Mouse (Mus musculus): ENCODE measurements around the gene Trak1. TPM values are rescaled to one million over a fixed set of nuclear protein-coding genes. Genes with fewer than 3 reads are reported as not detected.
"Not testable (repeated sequence)": the region's sequence is repeated elsewhere in the genome, so short reads cannot be mapped to it uniquely, and the experiment has no call there.

Trak1 gene
- polyA plus RNA-seq, 1 experiment from 2014 or later, result 12.2 TPM

DNA sequence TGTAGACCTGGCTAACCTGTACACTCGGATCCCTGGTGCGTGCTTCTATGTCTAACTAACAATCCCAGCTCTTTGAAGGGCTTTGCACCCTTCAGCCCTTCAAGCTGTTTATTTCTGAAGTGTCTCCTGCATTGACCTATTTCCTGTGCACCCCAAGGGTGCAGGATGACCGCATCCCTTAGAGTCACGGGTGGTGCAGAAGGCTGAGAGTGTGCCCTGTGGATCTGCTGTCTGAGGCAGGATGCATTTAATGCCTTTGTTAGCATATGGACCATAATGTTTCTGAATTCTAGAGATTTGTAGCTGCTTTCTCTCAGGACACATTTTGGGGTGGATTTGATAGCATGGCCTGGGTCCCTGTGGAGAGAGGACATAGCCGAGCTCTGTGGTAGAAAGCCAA lies 129.6 kb downstream of the Trak1 start:
- no peaks in the 10 kb centered on the region for H3K27me3 ChIP-seq (ENCODE audit: low read depth, poor library complexity, severe bottlenecking)
- no peak for DNase-seq (ENCODE audit: low spot score)
- H3K4me3 ChIP-seq, result no peak overlapping the region
- peaks cover 7% of the 10 kb centered on the region; the same call in 1 of the 2 replicates for H3K4me1 ChIP-seq
- WGBS, result 94% methylated on average over 5 of the region's 5 CpGs
- no peaks in the 10 kb centered on the region for H3K36me3 ChIP-seq
- H3K27ac ChIP-seq, result no peak overlapping the region
- no peaks in the 10 kb centered on the region for H3K9me3 ChIP-seq (replicated peaks)

DNA sequence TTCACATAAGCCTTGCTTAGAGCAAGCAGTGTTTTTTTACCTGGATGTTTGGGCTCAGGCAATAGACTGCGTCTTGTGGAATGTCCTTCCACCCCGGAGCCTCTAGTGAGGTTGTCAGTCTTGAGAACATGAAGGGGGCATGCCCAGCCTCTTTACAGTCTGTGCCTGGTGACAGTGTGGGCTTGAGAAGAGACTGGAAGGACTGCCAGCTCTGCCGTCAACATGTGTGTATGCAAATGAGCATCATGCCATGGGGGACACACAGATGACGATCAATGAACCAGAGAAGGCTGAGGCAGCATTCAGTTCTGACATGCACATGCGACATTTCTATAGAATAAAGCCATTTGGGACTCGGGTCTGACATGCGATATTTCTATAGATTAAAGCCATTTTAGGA lies 132.3 kb downstream of the Trak1 start:
- whole genome bisulfite sequencing, result 91% methylated on average over 7 of the region's 7 CpGs
- Histone ChIP-seq H3K27ac (no peak overlapping the region), H3K4me3 (no peak overlapping the region), H3K27me3 (ENCODE audit: low read depth, poor library complexity, severe bottlenecking) (no peaks in the 10 kb centered on the region), H3K36me3 (no peaks in the 10 kb centered on the region), H3K9me3 (replicated peaks) (no peaks in the 10 kb centered on the region), H3K4me1 (peaks cover 7% of the 10 kb centered on the region; the same call in 1 of the 2 replicates)
- DNase-seq (ENCODE audit: low spot score), result no peak

DNA sequence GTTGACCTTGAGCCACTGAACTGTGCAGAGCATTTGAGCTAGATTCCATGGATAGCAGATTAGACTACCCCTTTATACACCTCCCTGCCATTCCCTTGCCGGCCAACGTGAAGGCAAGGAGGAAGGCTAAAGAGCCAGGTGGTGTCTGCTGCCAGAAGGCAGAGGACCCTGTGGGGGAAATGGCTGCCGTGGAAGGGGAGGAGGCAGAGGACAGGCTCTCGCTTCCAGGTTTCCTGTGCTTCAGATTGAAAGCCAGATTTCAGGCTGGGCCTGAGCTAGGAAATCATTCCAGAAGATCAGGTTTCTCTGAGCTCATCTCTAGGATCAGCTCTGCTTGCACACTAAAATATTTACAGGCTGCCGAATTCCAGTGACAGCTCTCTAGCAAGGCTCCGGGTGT lies 133.1 kb downstream of the Trak1 start:
- peaks cover 7% of the 10 kb centered on the region; the same call in 1 of the 2 replicates for H3K4me1 ChIP-seq
- 69% methylated on average over 6 of the region's 6 CpGs for WGBS
- H3K36me3 ChIP-seq, result no peaks in the 10 kb centered on the region
- H3K27me3 ChIP-seq (ENCODE audit: low read depth, poor library complexity, severe bottlenecking), result no peaks in the 10 kb centered on the region
- H3K4me3 ChIP-seq, result no peak overlapping the region
- H3K9me3 ChIP-seq (replicated peaks), result no peaks in the 10 kb centered on the region
- H3K27ac ChIP-seq, result no peak overlapping the region
- no peak for DNase-seq (ENCODE audit: low spot score)

DNA sequence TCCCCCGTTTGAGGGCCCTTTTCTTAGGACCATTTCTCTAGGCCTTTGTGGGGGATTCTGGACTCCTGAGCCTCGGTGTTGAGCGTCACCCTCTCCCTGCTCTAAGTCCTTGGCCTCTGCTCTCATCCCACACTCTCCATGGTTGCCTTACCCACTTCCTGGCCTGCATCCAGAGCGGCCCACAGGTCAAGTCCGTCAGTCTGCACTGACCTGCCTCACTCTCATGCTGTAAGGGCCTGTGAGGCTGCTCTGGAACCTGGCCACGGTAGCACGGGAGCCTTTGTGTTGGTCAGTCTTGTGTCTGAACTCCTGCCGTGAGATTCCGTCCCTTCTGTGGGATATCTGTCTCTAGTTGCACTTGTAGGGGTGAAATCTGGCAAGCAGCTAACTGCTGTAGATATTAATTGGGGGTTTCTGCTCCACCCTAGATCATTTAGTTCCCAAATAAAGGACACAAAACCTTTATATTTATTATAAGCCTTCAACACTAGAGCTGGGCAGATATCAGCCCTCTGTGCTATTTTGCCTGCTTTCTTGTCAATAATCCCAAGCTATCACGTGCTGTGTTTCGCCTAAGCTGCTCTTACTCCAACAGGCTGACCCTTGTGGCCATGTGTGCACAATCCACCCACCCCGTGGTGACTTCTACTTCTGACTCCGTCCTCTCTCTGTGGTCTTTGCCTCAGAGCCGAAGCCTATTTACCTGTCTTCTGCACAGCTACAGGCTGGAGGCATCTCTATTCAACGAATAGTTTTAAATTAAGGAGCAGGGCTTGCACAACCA lies 136.6 kb downstream of the Trak1 start:
- WGBS, result 89% methylated on average over 15 of the region's 15 CpGs
- Histone ChIP-seq H3K4me3 (no peak overlapping the region), H3K27me3 (ENCODE audit: low read depth, poor library complexity, severe bottlenecking) (no peaks in the 10 kb centered on the region), H3K27ac (no peak overlapping the region; the same call in 1 of the 2 replicates), H3K9me3 (replicated peaks) (no peaks in the 10 kb centered on the region), H3K4me1 (peaks cover 7% of the 10 kb centered on the region; the same call in 1 of the 2 replicates), H3K36me3 (no peaks in the 10 kb centered on the region)
- DNase-seq (ENCODE audit: low spot score), result no peak

DNA sequence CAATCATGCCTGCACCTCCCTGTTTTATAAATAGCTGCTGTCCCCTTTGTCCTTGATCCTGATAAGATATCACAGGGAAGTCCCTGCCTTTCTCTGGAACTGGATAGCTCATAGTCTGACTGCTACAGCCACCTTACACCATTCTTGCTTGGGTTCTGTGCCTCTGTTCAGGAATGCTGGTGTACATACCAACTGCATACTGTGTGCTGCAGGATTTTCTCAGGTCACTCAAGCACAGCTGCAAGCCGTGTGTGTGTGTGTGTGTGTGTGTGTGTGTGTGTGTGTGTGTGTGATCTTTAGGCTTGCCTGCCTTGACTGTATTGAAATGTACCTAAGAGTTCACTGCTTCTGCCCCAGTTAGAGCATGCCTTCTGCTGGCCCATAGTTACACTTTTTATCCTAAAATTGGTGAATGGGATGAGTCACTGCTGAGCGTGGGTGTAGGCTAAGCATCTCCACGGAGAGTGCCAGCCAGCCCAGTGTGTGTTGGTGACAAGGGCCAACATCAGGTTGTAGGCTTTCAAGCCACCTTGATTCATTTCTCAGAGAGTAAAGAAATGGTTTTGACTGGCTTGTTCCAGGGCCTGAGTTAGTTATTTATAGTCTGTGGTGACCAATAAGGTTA lies 138.1 kb downstream of the Trak1 start:
- Histone ChIP-seq H3K36me3 (no peaks in the 10 kb centered on the region), H3K4me1 (0 out of 2 replicates have a peak, but pooled peaks cover under 1% of the 10 kb centered on the region), H3K27ac (no peak overlapping the region), H3K4me3 (no peak overlapping the region), H3K27me3 (ENCODE audit: low read depth, poor library complexity, severe bottlenecking) (no peaks in the 10 kb centered on the region), H3K9me3 (replicated peaks) (no peaks in the 10 kb centered on the region)
- DNase-seq (ENCODE audit: low spot score), result no peak
- WGBS, result 83% methylated on average over 3 of the region's 3 CpGs

DNA sequence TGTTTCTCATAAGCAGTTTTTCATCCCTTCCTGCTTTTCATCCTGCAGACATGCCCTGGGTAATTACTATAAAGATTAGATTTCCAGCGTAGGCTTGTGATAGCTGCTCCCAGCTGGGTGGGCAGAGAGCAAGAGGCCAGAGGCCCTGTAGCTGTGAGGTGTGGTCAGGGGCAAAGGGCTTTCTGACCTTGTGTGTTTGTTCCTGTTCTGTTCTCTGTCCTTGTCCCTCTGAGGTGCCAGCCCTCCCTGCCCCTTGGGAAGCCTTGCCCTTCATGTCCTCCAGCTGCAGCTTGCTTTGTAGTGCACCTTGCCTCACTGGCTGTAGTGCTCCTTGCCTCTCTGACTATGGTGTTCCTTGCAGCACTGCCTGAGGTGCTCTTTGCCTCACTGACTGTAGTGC lies 139.2 kb downstream of the Trak1 start:
- no peaks in the 10 kb centered on the region for H3K27me3 ChIP-seq (ENCODE audit: low read depth, poor library complexity, severe bottlenecking)
- no peak overlapping the region for H3K4me3 ChIP-seq
- DNase-seq (ENCODE audit: low spot score), result no peak
- no peak overlapping the region for H3K27ac ChIP-seq
- no peaks in the 10 kb centered on the region for H3K4me1 ChIP-seq
- H3K36me3 ChIP-seq, result no peaks in the 10 kb centered on the region
- H3K9me3 ChIP-seq (replicated peaks), result no peaks in the 10 kb centered on the region
- 24% methylated on average over 1 of the region's 1 CpGs for WGBS

DNA sequence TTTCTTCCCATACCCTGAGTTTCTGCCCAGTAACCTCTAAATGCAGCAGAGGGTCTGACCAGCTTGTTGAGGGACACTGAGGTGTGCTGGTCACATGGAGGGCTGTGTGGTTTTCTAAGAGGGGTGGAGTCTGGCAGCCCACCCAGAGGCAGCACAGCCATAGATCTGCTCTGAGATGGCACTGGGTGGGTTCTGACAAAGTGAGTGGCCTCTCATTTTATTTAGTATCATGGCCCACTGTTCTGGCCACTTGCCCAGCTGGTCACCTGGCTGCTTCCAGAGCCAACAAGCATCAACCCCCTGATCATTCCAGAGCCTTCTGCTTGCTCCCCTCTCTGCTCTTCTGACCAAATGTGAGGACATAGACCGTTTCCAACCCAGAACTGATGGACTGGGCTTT lies 144.8 kb downstream of the Trak1 start:
- no peaks in the 10 kb centered on the region for H3K9me3 ChIP-seq (replicated peaks)
- peaks cover 14% of the 10 kb centered on the region for H3K36me3 ChIP-seq
- DNase-seq (ENCODE audit: low spot score), result no peak
- peaks cover 3% of the 10 kb centered on the region for H3K4me1 ChIP-seq
- H3K27me3 ChIP-seq (ENCODE audit: low read depth, poor library complexity, severe bottlenecking), result no peaks in the 10 kb centered on the region
- no peak overlapping the region for H3K4me3 ChIP-seq
- no peak overlapping the region for H3K27ac ChIP-seq
- 83% methylated on average over 1 of the region's 1 CpGs for WGBS

DNA sequence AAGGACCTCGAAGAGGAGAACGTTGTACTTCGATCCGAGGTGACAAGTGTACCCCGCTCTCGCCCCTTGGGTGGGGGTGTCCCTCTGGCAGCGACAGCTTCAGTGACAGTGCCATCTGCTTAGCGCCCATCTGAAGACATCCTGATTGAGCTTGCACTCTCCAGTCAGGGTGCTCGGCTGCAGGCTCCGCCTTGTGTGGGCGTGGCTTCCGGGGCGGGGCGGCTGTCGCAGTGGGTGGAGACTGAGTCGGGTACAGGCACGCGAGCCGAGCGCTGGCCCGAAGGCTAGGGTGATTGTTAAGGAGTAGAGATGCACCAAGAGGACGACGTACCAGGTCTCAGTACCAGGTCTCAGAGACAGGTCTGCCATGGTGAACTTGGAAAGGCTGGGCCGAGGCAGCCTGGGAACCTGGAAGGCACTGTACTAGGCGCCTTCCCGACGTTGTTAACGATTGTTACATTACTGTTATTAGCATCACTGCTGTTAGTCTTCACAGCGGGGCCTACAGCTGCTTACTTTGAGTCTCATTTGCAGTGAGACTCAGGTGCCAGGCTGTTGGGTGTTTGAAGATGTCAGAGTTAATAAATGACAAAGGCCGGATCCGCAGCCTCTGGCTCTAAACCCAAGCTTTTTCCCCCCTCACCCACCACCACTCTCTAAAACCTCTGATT lies 146.5 kb downstream of the Trak1 start:
- DNase-seq (ENCODE audit: low spot score), result no peak
- peaks cover 29% of the 10 kb centered on the region for H3K36me3 ChIP-seq
- peaks cover 3% of the 10 kb centered on the region for H3K4me1 ChIP-seq
- no peak overlapping the region for H3K27ac ChIP-seq
- no peak overlapping the region for H3K4me3 ChIP-seq
- H3K27me3 ChIP-seq (ENCODE audit: low read depth, poor library complexity, severe bottlenecking), result no peaks in the 10 kb centered on the region
- H3K9me3 ChIP-seq (replicated peaks), result no peaks in the 10 kb centered on the region
- 72% methylated on average over 31 of the region's 31 CpGs for WGBS

DNA sequence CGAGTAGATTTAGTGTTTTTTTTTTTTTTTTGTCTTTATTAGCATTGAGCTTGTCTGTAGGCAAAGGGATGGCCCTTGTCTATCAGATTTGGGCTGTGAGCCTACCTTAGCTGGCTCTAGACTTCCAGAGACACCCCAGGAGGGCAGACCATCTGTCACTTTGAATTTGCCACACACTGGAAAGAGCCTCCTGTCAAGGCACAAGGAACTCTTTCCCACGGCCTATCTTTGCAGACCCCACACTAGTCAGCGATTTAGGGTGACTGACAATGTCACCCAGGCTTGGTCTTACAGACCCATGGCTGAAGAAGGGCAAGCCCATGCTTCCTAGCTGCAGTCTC lies 147.0 kb downstream of the Trak1 start:
- Histone ChIP-seq H3K27ac (no peak overlapping the region), H3K9me3 (replicated peaks) (no peaks in the 10 kb centered on the region), H3K4me3 (no peak overlapping the region), H3K36me3 (peaks cover 29% of the 10 kb centered on the region), H3K4me1 (peaks cover 3% of the 10 kb centered on the region), H3K27me3 (ENCODE audit: low read depth, poor library complexity, severe bottlenecking) (no peaks in the 10 kb centered on the region)
- DNase-seq (ENCODE audit: low spot score), result no peak
- 77% methylated on average over 3 of the region's 3 CpGs for WGBS

DNA sequence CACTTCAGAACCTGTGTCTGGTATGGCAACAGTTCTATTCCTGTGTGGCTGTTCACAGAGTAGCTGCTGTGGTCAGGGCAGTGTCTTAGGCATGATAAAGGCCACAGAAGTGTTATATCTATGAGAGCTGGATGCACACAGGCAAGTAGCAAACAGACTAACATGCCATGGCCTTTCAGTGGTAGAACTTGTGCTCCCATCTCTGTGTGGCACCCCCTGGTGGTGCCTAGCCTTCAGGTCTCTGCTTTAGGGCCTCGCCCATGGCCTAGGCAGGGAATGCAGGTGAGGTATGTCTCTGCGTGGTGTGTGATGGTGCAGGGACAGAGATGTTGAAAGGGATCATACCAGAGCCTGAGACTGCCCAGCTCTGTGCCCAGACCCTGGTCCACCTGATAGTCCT lies 148.1 kb downstream of the Trak1 start:
- Histone ChIP-seq H3K4me1 (peaks cover 3% of the 10 kb centered on the region), H3K4me3 (no peak overlapping the region), H3K36me3 (peaks cover 29% of the 10 kb centered on the region), H3K27me3 (ENCODE audit: low read depth, poor library complexity, severe bottlenecking) (no peaks in the 10 kb centered on the region), H3K27ac (no peak overlapping the region), H3K9me3 (replicated peaks) (no peaks in the 10 kb centered on the region)
- WGBS, result 96% methylated on average over 2 of the region's 2 CpGs
- DNase-seq (ENCODE audit: low spot score), result no peak

DNA sequence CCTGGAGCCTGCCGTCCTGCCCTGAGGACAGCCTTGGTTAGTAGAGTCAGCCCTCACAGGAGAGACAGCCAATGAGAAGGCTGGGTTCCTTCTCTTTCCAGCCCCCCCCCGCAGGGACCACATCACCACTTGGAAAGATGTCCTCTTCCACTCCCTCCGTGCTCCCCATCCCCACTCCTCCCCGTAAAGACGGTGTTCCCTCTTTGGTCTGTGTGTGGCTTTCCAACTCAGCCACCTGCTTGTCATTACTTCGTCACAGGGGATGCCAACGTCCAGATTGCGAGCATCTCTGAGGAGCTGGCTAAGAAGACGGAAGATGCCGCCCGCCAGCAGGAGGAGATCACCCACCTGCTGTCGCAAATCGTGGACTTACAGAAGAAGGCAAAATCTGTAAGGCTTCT lies 149.1 kb downstream of the Trak1 start:
- Histone ChIP-seq H3K4me1 (peaks cover 3% of the 10 kb centered on the region), H3K9me3 (replicated peaks) (no peaks in the 10 kb centered on the region), H3K27me3 (ENCODE audit: low read depth, poor library complexity, severe bottlenecking) (no peaks in the 10 kb centered on the region), H3K4me3 (no peak overlapping the region), H3K27ac (no peak overlapping the region), H3K36me3 (peaks cover 29% of the 10 kb centered on the region)
- WGBS, result 88% methylated on average over 13 of the region's 13 CpGs
- DNase-seq (ENCODE audit: low spot score), result no peak

DNA sequence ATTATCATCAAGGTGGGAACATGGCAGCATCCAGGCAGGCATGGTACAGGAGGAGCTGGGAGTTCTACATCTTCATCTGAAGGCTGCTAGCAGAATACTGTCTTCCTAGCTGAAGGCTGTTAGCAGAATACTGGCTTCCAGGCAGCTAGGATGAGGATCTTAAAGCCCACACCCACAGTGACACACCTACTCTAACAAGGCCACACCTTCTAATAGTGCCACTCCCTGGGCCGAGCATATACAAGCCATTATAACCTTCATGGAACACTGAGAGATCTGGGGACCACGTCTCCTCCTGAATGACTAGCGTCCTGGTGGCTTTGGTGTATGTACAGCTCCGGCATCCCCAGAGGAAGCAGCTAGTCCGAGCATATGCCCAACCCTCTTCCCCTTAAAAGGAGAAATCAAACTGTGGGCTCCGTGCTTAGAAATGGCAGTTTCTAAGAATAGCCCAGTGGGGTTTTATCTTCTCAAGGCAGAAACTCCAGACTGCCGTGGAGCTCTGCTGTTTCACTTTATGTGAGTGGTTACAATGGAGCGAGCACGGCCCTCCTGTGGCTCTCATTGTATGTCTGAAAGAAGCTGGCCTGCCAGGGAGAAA lies 155.1 kb downstream of the Trak1 start:
- WGBS, result 87% methylated on average over 9 of the region's 9 CpGs
- not testable (repeated sequence) for H3K4me1 ChIP-seq; DNase-seq (ENCODE audit: low spot score); H3K4me3 ChIP-seq; H3K9me3 ChIP-seq (replicated peaks); H3K27me3 ChIP-seq (ENCODE audit: low read depth, poor library complexity, severe bottlenecking); H3K27ac ChIP-seq
- H3K36me3 ChIP-seq, result peaks cover 37% of the 10 kb centered on the region

DNA sequence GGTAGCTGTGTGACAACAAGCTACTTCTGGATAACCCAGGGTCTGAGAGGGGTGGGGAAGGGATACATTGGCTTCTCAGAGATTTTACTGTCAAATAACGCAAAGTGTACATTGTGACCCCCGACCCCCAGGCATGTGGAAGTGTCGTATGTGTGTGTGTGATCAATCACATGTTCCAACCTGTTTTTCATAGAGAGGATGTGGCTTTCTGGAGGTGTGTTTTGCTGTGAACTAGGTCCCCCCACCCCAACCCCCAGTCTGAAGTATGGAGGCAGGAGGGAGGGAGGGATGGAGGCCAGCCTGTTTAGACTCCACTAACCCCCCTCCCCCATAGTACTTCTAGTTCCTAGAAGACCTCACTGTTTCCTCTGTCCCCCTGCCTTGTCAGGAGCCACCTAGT lies 157.6 kb downstream of the Trak1 start:
- H3K27ac ChIP-seq, result no peak overlapping the region
- 94% methylated on average over 3 of the region's 3 CpGs for WGBS
- H3K4me1 ChIP-seq, result no peaks in the 10 kb centered on the region
- H3K4me3 ChIP-seq, result no peak overlapping the region
- no peaks in the 10 kb centered on the region for H3K9me3 ChIP-seq (replicated peaks)
- H3K36me3 ChIP-seq, result peaks cover 25% of the 10 kb centered on the region
- no peak for DNase-seq (ENCODE audit: low spot score)
- no peaks in the 10 kb centered on the region for H3K27me3 ChIP-seq (ENCODE audit: low read depth, poor library complexity, severe bottlenecking)
